8 mouse cellular contexts compared by ENCODE assay signal in the genomic region with DNA sequence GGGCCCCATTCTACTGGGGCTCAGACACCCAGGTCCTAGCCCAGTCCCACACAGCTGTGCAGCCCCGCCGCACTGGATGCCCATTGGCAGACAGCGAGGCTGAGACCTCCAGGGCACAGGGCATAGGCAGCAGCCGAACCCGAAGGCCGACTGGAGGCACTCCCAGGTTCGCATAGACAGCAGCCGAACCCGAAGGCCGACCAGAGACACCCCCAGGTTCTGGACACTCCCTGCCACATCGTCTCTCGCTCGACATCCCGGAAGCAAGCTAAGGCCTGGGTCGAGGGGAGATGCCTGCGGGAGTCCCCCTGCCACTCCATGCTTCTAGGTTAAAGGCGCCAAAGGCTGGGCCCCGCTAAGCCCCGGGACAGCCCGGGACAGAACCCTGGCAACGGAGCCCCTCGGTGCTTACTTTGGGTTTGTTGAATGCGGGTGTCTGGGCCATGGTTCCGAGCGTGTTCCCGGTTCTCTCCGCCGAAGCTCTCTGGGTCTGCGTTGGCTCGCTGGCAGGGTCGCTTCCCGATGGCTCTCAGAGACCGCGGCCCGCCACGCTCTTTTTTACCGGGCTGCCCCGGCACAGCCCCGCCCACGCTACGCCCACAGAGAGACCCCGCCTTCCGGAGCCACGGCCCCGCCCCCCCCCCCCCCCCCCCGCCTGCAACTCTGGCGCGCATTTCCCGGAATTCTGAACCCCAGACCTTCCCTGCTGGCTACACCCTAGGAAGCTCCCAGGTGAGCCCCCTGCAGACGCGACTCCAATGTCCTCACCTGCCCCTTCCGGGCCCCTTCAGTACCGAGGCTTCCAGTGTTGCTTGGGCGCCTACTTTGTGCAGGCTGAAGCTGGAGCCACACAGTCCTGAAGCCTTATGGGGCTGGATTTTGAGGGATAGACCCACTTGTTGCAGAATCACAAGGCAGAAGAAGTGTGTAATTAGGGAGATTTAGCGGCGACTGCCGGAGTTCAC. TPM values are rescaled to one million over a fixed set of nuclear protein-coding genes. Genes with fewer than 3 reads are reported as not detected.
DNase-seq lines count a peak whose midpoint lies in the region; ATAC-seq and TF ChIP-seq lines count a peak whose summit lies in the region.

Ada (minus strand) TSS at position 593 of the 965 bp plus-strand sequence.

- WGBS in liver, embryonic 16.5 days (ENCODE audit: insufficient replicate concordance), result 1% methylated on average over 48 of the region's 57 CpGs
- under 1% methylated on average over 51 of the region's 57 CpGs for WGBS in neural tube, embryonic 11.5 days

- no peak for TF ChIP-seq CTCF in gastrocnemius, adult 2 months (IDR thresholded peaks at IDR 0.05)

- no peak within 1 kb of the TSS for H3K27ac ChIP-seq in brown adipose tissue, adult 24 weeks (replicated peaks; ENCODE audit: low read depth, low read length)
- peak within 1 kb of the TSS; percentile 75 for H3K27ac ChIP-seq in gastrocnemius, adult 2 months
- H3K27ac ChIP-seq in liver, embryonic 16.5 days (ENCODE audit: low read length), result no peak within 1 kb of the TSS
- no peak within 1 kb of the TSS for H3K27ac ChIP-seq in neural tube, embryonic 11.5 days (ENCODE audit: low read depth, low read length)

- peak; percentile 63 for ATAC-seq in liver, embryonic 16.5 days (ENCODE audit: low read depth)
- ATAC-seq in neural tube, embryonic 11.5 days (ENCODE audit: insufficient read depth, low FRiP score, low TSS enrichment), result peak; percentile 83

- intact Hi-C loops in left cerebral cortex, postnatal 25 days (cut with DNase I), result no loop called here
- intact Hi-C loops in gastrocnemius, adult 2 months (cut with DNase I), result no loop called here

- peaks cover 16% of the 10 kb centered on the region for H3K27me3 ChIP-seq in liver, embryonic 16.5 days (ENCODE audit: control insufficient read depth, insufficient read depth, low read depth, low read length)
- no peaks in the 10 kb centered on the region; the same call in 1 of the 2 replicates for H3K27me3 ChIP-seq in neural tube, embryonic 11.5 days (ENCODE audit: control insufficient read depth, insufficient read depth, low read length)

- H3K36me3 ChIP-seq in liver, embryonic 16.5 days (ENCODE audit: control insufficient read depth, insufficient read depth), result no peaks in the 10 kb centered on the region
- no peaks in the 10 kb centered on the region for H3K36me3 ChIP-seq in neural tube, embryonic 11.5 days (ENCODE audit: control insufficient read depth, insufficient read depth, low read length)

- peaks cover 7% of the 10 kb centered on the region for H3K4me1 ChIP-seq in brown adipose tissue, adult 24 weeks (ENCODE audit: control insufficient read depth, insufficient read depth, insufficient read length, low read length)
- peaks cover 9% of the 10 kb centered on the region for H3K4me1 ChIP-seq in liver, embryonic 16.5 days (ENCODE audit: control insufficient read depth, low read depth, low read length)
- H3K4me1 ChIP-seq in neural tube, embryonic 11.5 days (ENCODE audit: control insufficient read depth, insufficient read depth, low read length), result peaks cover 8% of the 10 kb centered on the region

- peak within 1 kb of the TSS; percentile 69 for H3K4me3 ChIP-seq in brown adipose tissue, adult 24 weeks (ENCODE audit: insufficient read depth, low read depth, low read length)
- peak within 1 kb of the TSS; percentile 86 for H3K4me3 ChIP-seq in gastrocnemius, adult 2 months
- H3K4me3 ChIP-seq in liver, embryonic 16.5 days (ENCODE audit: low read depth, low read length), result peak within 1 kb of the TSS; percentile 64
- peak within 1 kb of the TSS; percentile 49 for H3K4me3 ChIP-seq in neural tube, embryonic 11.5 days (ENCODE audit: low read depth, low read length)

- DNase-seq in left cerebral cortex, postnatal 25 days (ENCODE audit: low spot score in 2 of 2), result peak; percentile 11 to 23
- DNase-seq in left cerebral cortex, adult 9 months (ENCODE audit: low spot score in 2 of 2), result no peak
- DNase-seq in gastrocnemius, adult 2 months, result peak; percentile 81
- peak; percentile 69 for DNase-seq in induced T-regulatory cell, adult 2 months (ENCODE audit: low read depth)
- DNase-seq in neural tube, embryonic 11.5 days (ENCODE audit: low spot score), result peak; percentile 59
- DNase-seq in thymus, postnatal 4 days, result peak; percentile 91

- H3K9ac ChIP-seq in liver, embryonic 16.5 days (ENCODE audit: low read depth, low read length), result peak within 1 kb of the TSS; percentile 63
- peak within 1 kb of the TSS; percentile 65 for H3K9ac ChIP-seq in neural tube, embryonic 11.5 days (ENCODE audit: low read length)

- H3K4me2 ChIP-seq in liver, embryonic 16.5 days (ENCODE audit: low read depth, low read length), result peak within 1 kb of the TSS; percentile 90
- H3K4me2 ChIP-seq in neural tube, embryonic 11.5 days (ENCODE audit: low read depth), result peak within 1 kb of the TSS; percentile 92

- no peaks in the 10 kb centered on the region for H3K9me3 ChIP-seq in liver, embryonic 16.5 days (replicated peaks; ENCODE audit: control insufficient read depth, low read length)
- no peaks in the 10 kb centered on the region for H3K9me3 ChIP-seq in neural tube, embryonic 11.5 days (ENCODE audit: control insufficient read depth, low read length)

RNA-seq across cellular contexts. Expression of gene Ada, which starts in this region (rescaled TPM):
- total RNA-seq in left cerebral cortex, postnatal 25 days (2021), result 1 to 10 TPM; 1.1 to 1.2 TPM
- polyA plus RNA-seq in brown adipose tissue, adult 24 weeks (2012; ENCODE audit: insufficient read depth, insufficient read length, missing spikeins), result 0.88 TPM in 1 of 2 replicates, not detected in the other
- total RNA-seq in gastrocnemius, adult 2 months (2021), result under 1 TPM; 0.38 to 0.39 TPM
- 3.4 and 3.5 TPM in 2 replicates for polyA plus RNA-seq in liver, embryonic 16.5 days (2015; fragmentation: Nextera tagmentation; extraction: Ambion mirVana)
- 5.1 and 8.6 TPM in 2 replicates for polyA plus RNA-seq in neural tube, embryonic 11.5 days (2014; fragmentation: Nextera tagmentation; extraction: Ambion mirVana)

Comparison
In these comparisons a context has a peak if more than half of its experiments do, and no peak if none do; other contexts are left out.
1. DNase-seq: peak in left cerebral cortex, postnatal 25 days (2 of 2), induced T-regulatory cell, adult 2 months (single experiment), neural tube, embryonic 11.5 days (single experiment) and thymus, postnatal 4 days (single experiment); none in left cerebral cortex, adult 9 months (0 of 2).
2. Peak in DNase-seq, H3K4me3 ChIP-seq and H3K27ac ChIP-seq in gastrocnemius, adult 2 months; RNA of the gene not detected or under 1 TPM.
3. Peak in every context shown above with its lines, with median percentiles within 50 percentile points of each other: H3K4me3 ChIP-seq.